Mouse (Mus musculus) stomach, embryonic 14.5 days (tissue): ENCODE data around the gene Atrnl1. TPM values are rescaled to one million over a fixed set of nuclear protein-coding genes. Genes with fewer than 3 reads are reported as not detected.

Experiments used
- ATAC-seq: fragments of 200-750 bp; cut with Nextera tagmentation; 2 replicates; pipeline ENCODE4 v1.8.0; 2017; ENCODE audit warnings: low read depth, moderate TSS enrichment; ENCODE audit not compliant: insufficient number of reproducible peaks, insufficient read depth, low FRiP score
- H3K27ac ChIP-seq: fragments of 300-500 bp; sonication (generic); 2 replicates; pipeline ENCODE4 v1.5.1; 2014; ENCODE audit warnings: mild to moderate bottlenecking, low read length, moderate library complexity, mixed read lengths
- H3K27me3 ChIP-seq: fragments of 300-500 bp; sonication (generic); 2 replicates; pipeline ENCODE4 v1.6.1; 2014; ENCODE audit warnings: low read length, control low read depth, mixed read lengths; ENCODE audit not compliant: control insufficient read depth, insufficient read depth
- H3K36me3 ChIP-seq: fragments of 300-500 bp; sonication (generic); 2 replicates; pipeline ENCODE4 v1.6.1; 2014; ENCODE audit warnings: mild to moderate bottlenecking, control low read depth, low read length, moderate library complexity, mixed read lengths; ENCODE audit not compliant: control insufficient read depth, insufficient read depth
- H3K4me1 ChIP-seq: fragments of 300-500 bp; sonication (generic); 2 replicates; pipeline ENCODE4 v1.6.1; 2014; ENCODE audit warnings: low read length, control low read depth, mixed read lengths; ENCODE audit not compliant: control insufficient read depth, insufficient read depth
- H3K4me2 ChIP-seq: fragments of 300-500 bp; sonication (generic); replicated peaks from 2 replicates; pipeline ENCODE4 v1.6.1; 2014; ENCODE audit warnings: low read depth, low read length, control low read depth
- H3K4me3 ChIP-seq: fragments of 300-500 bp; sonication (generic); 2 replicates; pipeline ENCODE4 v1.5.1; 2014; ENCODE audit warnings: low read depth, low read length, control low read depth
- H3K9ac ChIP-seq: fragments of 300-500 bp; sonication (generic); replicated peaks from 2 replicates; pipeline ENCODE4 v1.6.1; 2014; ENCODE audit warnings: low read depth, mild to moderate bottlenecking, control low read depth, low read length, moderate library complexity, mixed read lengths
- H3K9me3 ChIP-seq: fragments of 300-500 bp; sonication (generic); 2 replicates; pipeline ENCODE4 v1.6.1; 2016; ENCODE audit warnings: low read depth, low read length, control low read depth; ENCODE audit not compliant: control insufficient read depth
- WGBS: fragments of 180-500 bp; shearing (Covaris S2); extraction: QIAGEN DNeasy Blood & Tissue Kit; methylation state at CpG from one replicate; pipeline ENCODE4 v1.1.7; 2014; 5-methylcytosine and 5-hydroxymethylcytosine counted together
- polyA plus RNA-seq: library from polyadenylated mRNA; unstranded; fragments of >200 nt; fragmentation: Nextera tagmentation; extraction: Ambion mirVana; gene quantifications from 2 replicates; pipeline ENCODE4 v1.2.1, GENCODE M21; 2014

Gene Atrnl1
- polyA plus RNA-seq, 1 experiment from 2014 or later = 8.2 TPM

DNA sequence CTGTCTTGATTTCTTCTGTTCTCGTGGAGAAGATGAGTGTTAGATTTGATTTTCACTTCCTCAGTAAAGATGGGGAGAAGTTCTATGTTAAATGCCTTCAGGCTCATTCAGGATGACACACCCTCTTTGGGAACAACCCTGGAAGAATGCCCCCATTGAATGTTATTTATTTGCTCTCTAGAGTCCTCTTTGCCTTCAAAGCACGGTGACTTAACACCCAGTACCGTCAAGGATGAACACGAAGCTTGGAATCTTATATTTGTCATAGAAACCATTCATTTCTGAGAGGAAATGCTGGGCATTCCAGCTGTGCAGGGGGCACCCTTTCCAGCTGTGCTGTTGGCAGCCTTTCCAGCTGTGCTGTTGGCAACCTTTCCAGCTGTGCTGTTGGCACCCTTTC, 212.6 kb downstream of the Atrnl1 start:
- Histone ChIP-seq H3K27me3 (no peaks in the 10 kb centered on the region), H3K27ac (no peak overlapping the region), H3K9ac (no peak overlapping the region), H3K36me3 (no peaks in the 10 kb centered on the region), H3K9me3 (no peaks in the 10 kb centered on the region), H3K4me1 (no peaks in the 10 kb centered on the region), H3K4me2 (no peak overlapping the region), H3K4me3 (no peak overlapping the region)
- ATAC-seq = no peak
- 72% methylated on average over 4 of the region's 4 CpGs for WGBS

DNA sequence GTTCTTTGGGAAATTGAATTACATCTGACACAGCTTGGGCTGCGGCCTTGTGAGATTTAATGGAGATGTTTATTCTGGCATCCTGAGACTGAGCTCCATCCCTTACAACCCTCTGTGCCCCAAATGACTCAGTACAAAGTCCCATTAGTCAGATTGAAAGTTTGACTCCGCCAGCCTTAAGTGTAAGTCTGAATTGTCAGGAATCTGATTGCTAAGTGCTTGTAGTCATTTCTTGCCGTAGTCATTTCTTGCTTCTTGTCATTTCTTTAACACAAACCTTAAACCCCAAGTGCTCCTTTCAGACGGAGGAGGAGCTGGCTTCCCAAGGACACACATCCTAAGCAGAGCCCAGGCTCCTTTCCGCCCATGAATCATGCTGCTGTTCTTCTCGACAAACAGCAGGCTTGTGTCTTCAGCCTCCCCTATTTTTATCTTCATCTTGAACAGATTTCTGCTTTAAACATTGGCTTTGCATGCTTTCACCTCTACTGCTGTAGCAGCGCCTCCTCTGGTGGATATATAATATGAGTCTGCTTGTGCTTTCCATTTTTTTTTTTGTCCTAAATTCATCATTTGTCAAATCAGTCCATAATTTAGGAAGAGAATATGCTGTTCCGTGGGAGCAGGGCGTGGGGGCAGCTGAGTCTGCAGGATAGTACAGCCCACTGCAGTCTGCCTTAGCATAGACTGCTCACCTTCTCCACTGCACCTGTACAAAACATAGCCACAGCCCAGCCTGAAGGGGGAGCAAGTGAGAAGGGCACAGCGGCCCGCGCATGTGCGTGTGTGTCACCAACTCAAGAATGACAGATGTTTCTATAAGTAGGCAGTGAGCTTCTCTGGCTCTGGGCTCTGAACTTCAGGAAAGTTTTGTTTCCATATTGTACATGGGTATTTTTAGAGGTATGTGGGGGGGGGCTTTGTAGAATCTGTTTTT, 214.7 kb downstream of the Atrnl1 start:
- Histone ChIP-seq H3K36me3 (no peaks in the 10 kb centered on the region), H3K4me2 (no peak overlapping the region), H3K9me3 (no peaks in the 10 kb centered on the region), H3K27me3 (no peaks in the 10 kb centered on the region), H3K27ac (no peak overlapping the region), H3K4me3 (no peak overlapping the region), H3K9ac (no peak overlapping the region), H3K4me1 (no peaks in the 10 kb centered on the region)
- WGBS = 67% methylated on average over 13 of the region's 13 CpGs
- no peak for ATAC-seq

DNA sequence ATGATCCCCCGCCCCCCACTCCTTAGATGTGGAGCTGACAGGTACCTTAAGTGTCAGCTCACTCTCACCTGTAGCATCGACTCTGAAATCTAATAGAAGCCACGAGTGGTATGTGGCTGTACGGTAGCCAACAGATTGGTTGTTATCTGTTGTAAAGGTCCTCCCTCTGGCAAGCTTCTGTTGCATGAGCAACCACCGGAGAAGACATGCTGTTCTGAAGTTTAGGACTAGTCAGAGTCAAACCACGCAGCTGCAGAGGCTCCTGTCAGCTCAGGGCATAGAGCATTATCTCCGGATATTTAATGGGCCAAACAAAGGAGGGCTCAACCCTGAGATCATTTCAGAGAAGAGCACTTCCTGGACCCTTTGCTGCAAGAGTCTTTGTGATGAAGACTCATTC, 222.2 kb downstream of the Atrnl1 start:
- Histone ChIP-seq H3K27ac (no peak overlapping the region), H3K9ac (no peak overlapping the region), H3K4me1 (no peaks in the 10 kb centered on the region), H3K4me3 (no peak overlapping the region), H3K9me3 (no peaks in the 10 kb centered on the region), H3K4me2 (no peak overlapping the region), H3K27me3 (no peaks in the 10 kb centered on the region), H3K36me3 (no peaks in the 10 kb centered on the region)
- 77% methylated on average over 7 of the region's 7 CpGs for WGBS
- no peak for ATAC-seq

DNA sequence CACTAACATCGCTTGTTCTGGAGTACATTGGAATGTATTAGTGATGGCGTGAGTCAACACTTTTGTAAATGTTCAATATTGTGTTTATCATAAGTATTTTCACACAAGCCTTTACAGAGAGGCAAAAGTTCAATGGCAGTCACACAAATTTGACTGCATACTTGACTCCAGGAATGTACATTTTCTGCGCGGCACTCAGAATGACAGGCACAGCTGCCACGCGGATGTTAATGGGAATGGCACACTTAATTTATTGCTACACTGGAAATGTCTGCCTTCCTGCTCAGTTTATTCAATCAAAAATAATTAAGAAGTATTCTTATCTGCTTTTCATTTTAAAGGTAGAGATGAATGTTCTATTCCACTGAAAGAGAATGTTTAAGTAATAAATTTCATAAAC, 227.0 kb downstream of the Atrnl1 start:
- Histone ChIP-seq H3K27me3 (no peaks in the 10 kb centered on the region), H3K4me3 (no peak overlapping the region)

DNA sequence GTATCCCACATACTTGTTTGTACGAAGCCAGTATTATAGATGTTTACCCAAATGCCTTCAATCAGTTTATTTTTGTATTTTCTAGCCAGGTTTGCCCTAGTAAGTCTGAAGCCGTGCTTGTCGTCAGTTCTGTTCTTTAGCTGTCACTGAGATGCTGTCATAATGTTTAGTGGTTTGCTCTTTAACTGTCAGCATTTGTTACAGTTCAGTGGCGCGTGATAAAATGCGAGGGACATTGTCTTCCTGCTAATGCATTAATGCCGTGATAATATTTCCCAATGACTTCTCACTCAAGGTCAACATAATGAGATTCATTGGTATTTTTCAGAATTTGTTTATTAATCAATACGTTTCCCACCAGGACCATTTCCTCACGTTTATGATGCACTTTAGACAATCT, 227.7 kb downstream of the Atrnl1 start:
- Histone ChIP-seq H3K4me3 (no peak overlapping the region), H3K9ac (no peak overlapping the region), H3K9me3 (no peaks in the 10 kb centered on the region), H3K27me3 (no peaks in the 10 kb centered on the region), H3K4me1 (no peaks in the 10 kb centered on the region), H3K36me3 (no peaks in the 10 kb centered on the region), H3K27ac (no peak overlapping the region), H3K4me2 (no peak overlapping the region)
- no peak for ATAC-seq
- WGBS = 85% methylated on average over 9 of the region's 9 CpGs

More for the DNA sequence above, 227.0 kb downstream of the Atrnl1 start:
- no peaks in the 10 kb centered on the region for H3K9me3 ChIP-seq
- no peak for ATAC-seq
- H3K27ac ChIP-seq = no peak overlapping the region
- H3K4me2 ChIP-seq = no peak overlapping the region
- no peaks in the 10 kb centered on the region for H3K4me1 ChIP-seq
- no peak overlapping the region for H3K9ac ChIP-seq
- 44% methylated on average over 6 of the region's 6 CpGs for WGBS
- H3K36me3 ChIP-seq = no peaks in the 10 kb centered on the region

DNA sequence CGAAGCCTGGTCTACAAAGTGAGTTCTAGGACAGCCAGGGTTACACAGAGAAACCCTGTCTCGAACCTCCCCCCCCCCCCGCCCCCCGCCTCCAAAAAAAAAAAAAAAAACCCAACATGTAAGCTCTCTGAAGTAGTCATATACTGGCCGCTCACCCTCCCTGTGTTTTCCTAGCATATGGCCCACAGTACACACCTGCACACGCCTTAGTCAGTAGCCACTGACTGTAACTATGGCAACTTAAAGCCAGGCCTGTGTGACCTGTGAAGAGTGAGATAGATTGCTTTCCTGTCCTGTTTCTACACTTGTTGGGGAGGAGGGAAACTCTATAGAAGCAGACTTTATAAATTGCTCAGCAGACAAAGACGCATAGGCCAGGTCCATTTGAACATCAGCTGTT, 239.1 kb downstream of the Atrnl1 start:
- Histone ChIP-seq H3K27me3 (no peaks in the 10 kb centered on the region), H3K9me3 (peaks cover under 1% of the 10 kb centered on the region; the same call in 1 of the 2 replicates), H3K4me3 (no peak overlapping the region), H3K27ac (no peak overlapping the region), H3K4me1 (no peaks in the 10 kb centered on the region), H3K4me2 (no peak overlapping the region), H3K36me3 (no peaks in the 10 kb centered on the region), H3K9ac (no peak overlapping the region)
- peak; percentile 63; the same call in 1 of the 2 replicates for ATAC-seq
- WGBS = 62% methylated on average over 5 of the region's 7 CpGs

DNA sequence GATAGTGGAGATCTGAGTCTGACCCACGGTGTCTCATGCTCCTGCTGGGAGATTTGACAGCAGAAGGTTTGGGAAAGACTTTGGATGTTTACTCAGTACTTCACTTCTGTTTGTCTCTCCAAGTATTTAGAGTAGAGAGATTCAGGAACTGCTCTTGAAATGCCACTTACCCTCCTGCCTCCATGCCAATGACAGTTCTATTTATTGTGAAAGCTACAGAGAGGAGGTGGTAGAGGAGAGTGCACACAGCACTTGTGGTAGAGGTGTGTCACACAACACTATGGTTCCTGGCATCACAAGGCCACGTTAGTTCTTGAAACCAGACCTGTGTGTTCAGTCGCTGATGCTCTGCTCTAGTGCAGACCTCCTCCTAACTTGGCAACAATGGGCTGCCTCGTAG, 257.5 kb downstream of the Atrnl1 start:
- Histone ChIP-seq H3K27me3 (no peaks in the 10 kb centered on the region), H3K27ac (no peak overlapping the region), H3K4me1 (no peaks in the 10 kb centered on the region), H3K9ac (no peak overlapping the region), H3K4me3 (no peak overlapping the region), H3K36me3 (no peaks in the 10 kb centered on the region), H3K9me3 (no peaks in the 10 kb centered on the region), H3K4me2 (no peak overlapping the region)
- WGBS = 74% methylated on average over 4 of the region's 4 CpGs
- no peak for ATAC-seq

DNA sequence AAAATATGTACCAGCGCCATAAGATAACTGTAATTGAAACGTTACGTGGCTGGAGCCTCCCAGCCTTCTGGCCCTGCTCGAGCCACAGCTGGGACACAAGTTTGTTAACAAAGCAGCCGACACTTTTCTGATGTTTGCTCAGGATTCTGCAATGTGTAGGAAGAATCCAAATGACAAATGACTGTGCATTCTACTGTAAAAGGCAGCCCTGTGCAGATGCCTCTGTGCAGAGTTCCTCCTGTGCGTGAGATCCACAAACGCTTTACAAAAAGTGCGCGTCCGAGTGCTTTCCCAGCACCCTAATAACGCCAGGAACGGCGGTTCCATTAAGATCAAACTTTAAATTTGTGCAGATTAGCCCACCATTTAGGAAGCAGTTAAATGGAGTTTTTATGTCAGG, 260.0 kb downstream of the Atrnl1 start:
- Histone ChIP-seq H3K27ac (no peak overlapping the region), H3K9me3 (no peaks in the 10 kb centered on the region), H3K9ac (no peak overlapping the region), H3K27me3 (no peaks in the 10 kb centered on the region), H3K4me2 (no peak overlapping the region), H3K4me1 (no peaks in the 10 kb centered on the region), H3K36me3 (no peaks in the 10 kb centered on the region), H3K4me3 (no peak overlapping the region)
- 46% methylated on average over 13 of the region's 13 CpGs for WGBS
- no peak for ATAC-seq

DNA sequence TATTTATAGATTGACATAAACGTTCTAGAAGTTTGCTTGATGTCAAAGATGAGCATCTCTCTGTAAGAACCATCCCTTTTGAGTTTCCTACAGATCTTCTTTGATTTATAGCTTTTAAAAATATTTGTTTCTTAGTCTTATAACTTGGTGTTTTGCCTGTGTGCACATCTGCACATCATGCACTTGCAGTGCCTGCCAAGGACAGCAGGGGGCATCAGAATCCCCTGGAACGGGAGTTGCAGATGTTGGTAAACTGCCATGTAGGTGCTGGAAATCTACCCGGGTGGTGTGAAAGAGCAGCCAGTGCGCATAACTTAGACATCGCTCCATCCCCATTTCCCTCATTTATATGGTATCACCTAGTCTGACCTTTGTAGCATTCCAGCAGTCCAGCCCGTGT, 265.2 kb downstream of the Atrnl1 start:
- H3K27me3 ChIP-seq = no peaks in the 10 kb centered on the region
- H3K4me2 ChIP-seq = no peak overlapping the region
- H3K27ac ChIP-seq = no peak overlapping the region
- H3K36me3 ChIP-seq = no peaks in the 10 kb centered on the region
- no peak overlapping the region for H3K9ac ChIP-seq
- H3K4me1 ChIP-seq = no peaks in the 10 kb centered on the region
- ATAC-seq = no peak
- WGBS = 92% methylated on average over 6 of the region's 6 CpGs
- no peaks in the 10 kb centered on the region for H3K9me3 ChIP-seq
- H3K4me3 ChIP-seq = no peak overlapping the region
